Mouse (Mus musculus) cerebellum, adult 2 months (tissue): ENCODE data around the gene Ufsp1. TPM values are rescaled to one million over a fixed set of nuclear protein-coding genes. Genes with fewer than 3 reads are reported as not detected.

ENCODE experiments used
- DNase-seq, 2 experiments: peaks; one replicate each; pipeline ENCODE4 v3.0.0; 2021
- H3K27ac ChIP-seq: fragments of 200-500 bp; 2 replicates; pipeline ENCODE4 v1.5.1; 2012; ENCODE audit warnings: low read length, control low read depth, inconsistent platforms; ENCODE audit not compliant: insufficient read depth
- H3K27me3 ChIP-seq: fragments of 200-500 bp; 2 replicates; pipeline ENCODE4 v1.6.1; 2012; ENCODE audit warnings: inconsistent platforms, mild to moderate bottlenecking, low read length, moderate library complexity; ENCODE audit not compliant: control insufficient read depth, insufficient read depth
- H3K4me1 ChIP-seq: fragments of 200-500 bp; 2 replicates; pipeline ENCODE4 v1.6.1; 2011; ENCODE audit warnings: low read length; ENCODE audit not compliant: control insufficient read depth, insufficient read depth
- H3K4me3 ChIP-seq: fragments of 200-500 bp; replicated peaks from 2 replicates; pipeline ENCODE3; 2011; ENCODE audit warnings: mild to moderate bottlenecking, low read depth, low read length, control low read depth; ENCODE audit not compliant: insufficient read depth
- CTCF ChIP-seq: fragments of 200-500 bp; IDR thresholded peaks from 2 replicates; pipeline ENCODE4 v1.5.1; 2011; ENCODE audit warnings: low read depth, mild to moderate bottlenecking, control low read depth, low read length, moderate library complexity, borderline replicate concordance; ENCODE audit not compliant: insufficient read depth
- POLR2A ChIP-seq: fragments of 200-500 bp; IDR thresholded peaks from 2 replicates; pipeline ENCODE4 v1.6.1; 2011; ENCODE audit warnings: low read length, control low read depth, borderline replicate concordance; ENCODE audit not compliant: insufficient read depth
- WGBS: fragments of 180-500 bp; shearing (Covaris S2); methylation state at CpG from one replicate; pipeline ENCODE4 v1.1.7; 2018; 5-methylcytosine and 5-hydroxymethylcytosine counted together
- polyA plus RNA-seq: library from polyadenylated mRNA; depleted of rRNA; stranded (reverse); fragments of >200 nt; gene quantifications from 2 replicates; pipeline ENCODE4 v1.2.3, GENCODE M21; 2012

Gene Ufsp1
- polyA plus RNA-seq, 1 experiment, result 27.9 TPM

- H3K27ac ChIP-seq, result no peak overlapping the region
- TF ChIP-seq POLR2A (no peak), CTCF (no peak)
- DNase-seq, result no peak
- H3K27me3 ChIP-seq, result no peaks in the 10 kb centered on the region
- WGBS, result 82% methylated on average over 15 of the region's 15 CpGs
- H3K4me3 ChIP-seq, result no peak overlapping the region
- H3K4me1 ChIP-seq, result peaks cover 6% of the 10 kb centered on the region; the same call in 1 of the 2 replicates
Measured at GRCm38 (mm10) chr5:137291381-137291926, 3.0 kb upstream of the Ufsp1 start.

GRCm38 (mm10) chr5:137293282-137293681, 1.1 kb upstream of the Ufsp1 start:
- no peaks in the 10 kb centered on the region for H3K27me3 ChIP-seq
- WGBS, result under 1% methylated on average over 15 of the region's 15 CpGs
- peak overlapping the region; percentile 98 for H3K27ac ChIP-seq
- DNase-seq, result peak; percentile 86 to 88
- peaks cover 6% of the 10 kb centered on the region; the same call in 1 of the 2 replicates for H3K4me1 ChIP-seq
- peak overlapping the region; percentile 96 for H3K4me3 ChIP-seq
- TF ChIP-seq POLR2A (peak; percentile 73; the same call in 1 of the 2 replicates), CTCF (no peak)

- no peak for TF ChIP-seq CTCF
- TF ChIP-seq POLR2A, result no peak
- under 1% methylated on average over 18 of the region's 18 CpGs for WGBS
- H3K27me3 ChIP-seq, result no peaks in the 10 kb centered on the region
- no peak for DNase-seq
- peak overlapping the region; percentile 92 for H3K4me3 ChIP-seq
- H3K4me1 ChIP-seq, result peaks cover 6% of the 10 kb centered on the region; the same call in 1 of the 2 replicates
- peak overlapping the region; percentile 81 for H3K27ac ChIP-seq
Measured at GRCm38 (mm10) chr5:137294744-137295093, 290 bp downstream of the Ufsp1 start.

- WGBS, result 74% methylated on average over 9 of the region's 9 CpGs
- peaks cover 6% of the 10 kb centered on the region; the same call in 1 of the 2 replicates for H3K4me1 ChIP-seq
- peak overlapping the region; percentile 92 for H3K4me3 ChIP-seq
- peak overlapping the region; percentile 81; the same call in 1 of the 2 replicates for H3K27ac ChIP-seq
- H3K27me3 ChIP-seq, result no peaks in the 10 kb centered on the region
- TF ChIP-seq POLR2A, result no peak
- DNase-seq, result no peak
Measured at GRCm38 (mm10) chr5:137295296-137295695, 867 bp downstream of the Ufsp1 start.

- TF ChIP-seq POLR2A (no peak), CTCF (no peak)
- H3K4me1 ChIP-seq, result peaks cover 3% of the 10 kb centered on the region; the same call in 1 of the 2 replicates
Measured at GRCm38 (mm10) chr5:137295712-137296111, 1.3 kb downstream of the Ufsp1 start.

GRCm38 (mm10) chr5:137297126-137297525, 2.7 kb downstream of the Ufsp1 start:
- 75% methylated on average over 14 of the region's 14 CpGs for WGBS
- H3K27me3 ChIP-seq, result no peaks in the 10 kb centered on the region
- no peak overlapping the region for H3K27ac ChIP-seq
- no peak overlapping the region for H3K4me3 ChIP-seq
- no peak for DNase-seq
- H3K4me1 ChIP-seq, result no peaks in the 10 kb centered on the region; the same call in 1 of the 2 replicates
- no peak for TF ChIP-seq POLR2A
- TF ChIP-seq CTCF, result no peak

More at GRCm38 (mm10) chr5:137295712-137296111, 1.3 kb downstream of the Ufsp1 start:
- DNase-seq, result no peak
- Histone ChIP-seq H3K27ac (no peak overlapping the region), H3K4me3 (no peak overlapping the region), H3K27me3 (no peaks in the 10 kb centered on the region)
- 60% methylated on average over 15 of the region's 15 CpGs for WGBS

GRCm38 (mm10) chr5:137299240-137299639, 4.8 kb downstream of the Ufsp1 start:
- H3K27me3 ChIP-seq, result no peaks in the 10 kb centered on the region
- 79% methylated on average over 7 of the region's 7 CpGs for WGBS
- no peaks in the 10 kb centered on the region for H3K4me1 ChIP-seq
- no peak overlapping the region for H3K4me3 ChIP-seq
- H3K27ac ChIP-seq, result no peak overlapping the region
- no peak for DNase-seq
- TF ChIP-seq POLR2A, result no peak
- TF ChIP-seq CTCF, result no peak

GRCm38 (mm10) chr5:137301253-137301652, 6.8 kb downstream of the Ufsp1 start:
- DNase-seq, result no peak
- H3K4me1 ChIP-seq, result peaks cover 3% of the 10 kb centered on the region; the same call in 1 of the 2 replicates
- H3K27ac ChIP-seq, result no peak overlapping the region
- 25% methylated on average over 21 of the region's 21 CpGs for WGBS
- no peaks in the 10 kb centered on the region for H3K27me3 ChIP-seq
- no peak overlapping the region for H3K4me3 ChIP-seq
- TF ChIP-seq CTCF (no peak), POLR2A (no peak)
